Mouse (Mus musculus): ENCODE results near the gene Gm7073.

The Gm7073 gene

GRCm38 (mm10) chrX:60539149-60539548 is at the start of gene Gm7073:
TSS of gene Gm7073 (minus strand) at chrX:60539249.
- DNase-seq: no peak

- DNase-seq: no peak
Measured at GRCm38 (mm10) chrX:60570539-60570938, 31.5 kb upstream of the Gm7073 start.

GRCm38 (mm10) chrX:60569047-60569446 is 30.0 kb upstream of the Gm7073 start:
- no peak for DNase-seq

GRCm38 (mm10) chrX:60555242-60555641 is 16.2 kb upstream of the Gm7073 start:
- no peak for DNase-seq

- peak; percentile 12 to 62 for DNase-seq
Measured at GRCm38 (mm10) chrX:60547444-60548304, 8.6 kb upstream of the Gm7073 start.

- DNase-seq: no peak
Measured at GRCm38 (mm10) chrX:60547098-60547443, 8.0 kb upstream of the Gm7073 start.

GRCm38 (mm10) chrX:60545906-60546305 is 6.9 kb upstream of the Gm7073 start:
- DNase-seq: no peak

GRCm38 (mm10) chrX:60545444-60545843 is 6.4 kb upstream of the Gm7073 start:
- no peak for DNase-seq

GRCm38 (mm10) chrX:60544098-60544497 is 5.0 kb upstream of the Gm7073 start:
- no peak for DNase-seq

GRCm38 (mm10) chrX:60542901-60543300 is 3.9 kb upstream of the Gm7073 start:
- no peak for DNase-seq

- DNase-seq: peak; percentile 8 to 54
Measured at GRCm38 (mm10) chrX:60503995-60504394, 35.1 kb downstream of the Gm7073 start.

GRCm38 (mm10) chrX:60497750-60498149 is 41.3 kb downstream of the Gm7073 start:
- DNase-seq: no peak

- DNase-seq: no peak
Measured at GRCm38 (mm10) chrX:60495308-60495707, 43.7 kb downstream of the Gm7073 start.

GRCm38 (mm10) chrX:60463786-60464185 is 75.3 kb downstream of the Gm7073 start:
- peak; percentile 2 to 23 for DNase-seq

- DNase-seq: no peak
Measured at GRCm38 (mm10) chrX:60414563-60415111, 124.4 kb downstream of the Gm7073 start.

- peak; percentile 58 to 75 for DNase-seq
Measured at GRCm38 (mm10) chrX:60405681-60406080, 133.4 kb downstream of the Gm7073 start.

GRCm38 (mm10) chrX:60404668-60405044 is 134.4 kb downstream of the Gm7073 start:
- peak; percentile 90 to 93 for DNase-seq

GRCm38 (mm10) chrX:60403764-60404667 is 135.0 kb downstream of the Gm7073 start:
- peak; percentile 56 to 81 for DNase-seq

- peak in 1 of 2 experiments; percentile 17 for DNase-seq
Measured at GRCm38 (mm10) chrX:60403062-60403763, 135.8 kb downstream of the Gm7073 start.

GRCm38 (mm10) chrX:60394292-60394691 is 144.8 kb downstream of the Gm7073 start:
- DNase-seq: no peak

GRCm38 (mm10) chrX:60386852-60387251 is 152.2 kb downstream of the Gm7073 start:
- no peak for DNase-seq

All from kidney, postnatal 36 days (tissue).